Mouse (Mus musculus): ENCODE measurements around the gene Hmgb1. TPM values are rescaled to one million over a fixed set of nuclear protein-coding genes. Genes with fewer than 3 reads are reported as not detected.

Hmgb1 gene
- 100 to 1,000 TPM; 186 to 230 TPM for total RNA-seq (2021)
- long read RNA-seq, experiment 1, transcript Hmgb1-202 (5 exons, 1,092 nt) = minor isoform, 16 of 433 reads
- long read RNA-seq, experiment 1, transcript Hmgb1-201 (5 exons, 2,838 nt) = major isoform, 372 of 433 reads
- long read RNA-seq, experiment 1, transcript Hmgb1-203 (4 exons, 1,720 nt) = minor isoform, 5 of 433 reads
- long read RNA-seq, experiment 1, partial matches to known transcripts = 26 of 433 reads
- long read RNA-seq, experiment 1, other reads (novel, unspliced or antisense) = 12 of 433 reads
- long read RNA-seq, experiment 2, transcript Hmgb1-202 (5 exons, 1,092 nt) = minor isoform, 18 of 269 reads
- long read RNA-seq, experiment 2, transcript Hmgb1-201 (5 exons, 2,838 nt) = major isoform, 217 of 269 reads
- long read RNA-seq, experiment 2, partial matches to known transcripts = 1 of 269 reads
- long read RNA-seq, experiment 2, other reads (novel, unspliced or antisense) = 29 of 269 reads

GRCm38 (mm10) chr5:149184104-149184843 lies at the start of gene Hmgb1, which contains the start of gene Uspl1:
Gene Hmgb1 (minus strand): TSS chr5:149184489.
Gene Uspl1 (plus strand): TSS chr5:149184350.
- DNase-seq = peak; percentile 99

- no peak for DNase-seq
Measured at GRCm38 (mm10) chr5:149229619-149230339, 45.5 kb upstream of the Hmgb1 start.

DNA sequence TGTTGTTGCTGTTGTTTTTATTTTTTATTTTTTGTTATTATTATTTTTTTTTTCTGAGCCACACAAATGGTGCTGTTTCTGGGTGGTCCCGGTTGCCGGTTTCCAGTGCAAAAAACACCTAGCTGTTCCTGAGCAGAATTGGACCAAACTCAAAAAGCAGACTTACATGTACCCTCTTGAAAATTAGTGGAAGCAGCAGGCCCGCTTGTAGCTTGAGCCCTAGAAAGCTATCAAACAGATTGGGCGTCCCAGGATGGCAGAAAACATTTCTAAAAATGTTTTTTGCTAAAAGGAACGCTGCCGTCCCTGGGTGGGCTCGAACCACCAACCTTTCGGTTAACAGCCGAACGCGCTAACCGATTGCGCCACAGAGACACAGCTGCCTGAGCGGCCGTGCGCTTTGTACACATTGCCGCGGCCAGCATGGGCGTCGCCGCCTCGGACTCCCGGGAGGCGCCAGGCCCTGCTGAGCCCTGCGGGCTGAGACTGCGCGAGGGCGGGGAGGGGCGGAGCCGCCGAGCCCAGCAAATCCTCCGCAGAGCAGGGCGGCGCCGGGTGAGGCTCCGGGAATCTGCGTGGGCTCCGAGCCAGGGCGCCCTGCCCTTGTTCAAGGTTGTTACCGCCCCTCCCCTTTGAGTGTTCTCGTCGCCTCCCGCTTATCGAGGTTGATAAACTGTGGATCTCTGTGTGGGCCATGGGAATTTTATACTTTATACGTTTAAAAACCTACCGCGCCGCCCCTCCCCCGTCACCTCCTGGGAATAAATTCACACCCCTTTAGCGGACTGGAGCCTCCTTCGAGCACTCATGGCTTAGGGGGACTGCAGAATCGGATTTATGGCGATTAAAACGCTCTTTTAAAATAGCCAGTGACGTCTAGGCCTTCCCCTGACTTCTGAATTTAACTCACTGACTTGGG lies 44.7 kb upstream of the Hmgb1 start:
- peak; percentile 100 for DNase-seq

DNA sequence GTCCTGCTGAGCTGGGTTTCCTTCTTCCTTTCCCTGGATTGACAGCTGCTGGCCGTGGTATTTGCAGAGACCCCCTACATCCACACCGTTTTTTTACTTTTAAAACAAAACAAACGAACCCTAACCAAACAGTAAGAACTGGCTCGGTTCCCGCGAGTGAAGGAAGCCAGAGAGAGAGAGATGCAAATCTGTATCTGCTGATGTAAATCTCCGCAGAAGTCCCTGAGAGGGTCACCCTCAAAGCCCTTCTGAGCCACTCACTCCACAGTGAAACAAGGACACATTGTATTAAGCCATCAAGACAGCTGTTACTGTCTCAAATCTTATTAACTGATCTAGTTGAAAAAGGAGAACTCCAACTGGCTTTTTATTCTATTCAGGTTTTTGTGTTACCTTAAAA lies 40.4 kb upstream of the Hmgb1 start:
- no peak for DNase-seq

DNA sequence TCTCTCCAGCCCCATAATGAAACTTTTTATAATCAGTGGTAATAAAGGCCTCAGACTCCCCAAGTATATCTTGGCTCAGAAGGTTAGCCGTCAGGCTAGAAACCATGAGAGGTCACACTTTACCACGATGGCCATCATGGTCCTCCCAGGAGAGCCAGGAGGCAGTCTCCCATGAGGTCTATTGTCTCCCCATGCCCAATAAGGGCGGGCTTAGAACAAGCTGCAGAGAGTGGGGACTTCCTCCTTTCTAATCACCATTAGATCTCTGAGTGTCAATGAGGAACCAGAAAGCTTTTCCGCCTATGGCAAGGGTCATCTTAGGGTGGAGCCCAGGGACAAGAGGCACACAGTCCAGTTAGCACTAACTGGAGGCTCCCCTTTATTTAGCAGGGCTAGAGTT lies 37.1 kb upstream of the Hmgb1 start:
- no peak for DNase-seq

DNA sequence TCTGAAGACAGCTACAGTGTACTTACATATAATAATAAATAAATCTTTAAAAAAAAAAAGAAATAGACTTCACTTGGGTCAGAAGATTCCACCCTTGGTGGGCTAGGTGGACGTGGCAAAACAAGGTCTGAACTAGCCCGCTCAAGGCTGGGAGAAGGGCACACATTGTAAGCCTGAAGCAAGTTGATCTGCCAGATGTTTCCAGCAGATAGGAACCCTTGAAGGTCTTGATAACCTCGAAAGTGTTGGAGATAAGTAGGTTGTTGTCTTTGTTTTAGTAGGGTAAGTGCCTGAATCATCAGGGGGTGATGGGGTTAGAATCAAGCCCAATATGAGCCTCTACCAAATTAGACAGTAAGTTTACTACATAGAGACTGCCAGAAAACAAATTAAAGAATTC lies 35.2 kb upstream of the Hmgb1 start:
- no peak for DNase-seq

DNA sequence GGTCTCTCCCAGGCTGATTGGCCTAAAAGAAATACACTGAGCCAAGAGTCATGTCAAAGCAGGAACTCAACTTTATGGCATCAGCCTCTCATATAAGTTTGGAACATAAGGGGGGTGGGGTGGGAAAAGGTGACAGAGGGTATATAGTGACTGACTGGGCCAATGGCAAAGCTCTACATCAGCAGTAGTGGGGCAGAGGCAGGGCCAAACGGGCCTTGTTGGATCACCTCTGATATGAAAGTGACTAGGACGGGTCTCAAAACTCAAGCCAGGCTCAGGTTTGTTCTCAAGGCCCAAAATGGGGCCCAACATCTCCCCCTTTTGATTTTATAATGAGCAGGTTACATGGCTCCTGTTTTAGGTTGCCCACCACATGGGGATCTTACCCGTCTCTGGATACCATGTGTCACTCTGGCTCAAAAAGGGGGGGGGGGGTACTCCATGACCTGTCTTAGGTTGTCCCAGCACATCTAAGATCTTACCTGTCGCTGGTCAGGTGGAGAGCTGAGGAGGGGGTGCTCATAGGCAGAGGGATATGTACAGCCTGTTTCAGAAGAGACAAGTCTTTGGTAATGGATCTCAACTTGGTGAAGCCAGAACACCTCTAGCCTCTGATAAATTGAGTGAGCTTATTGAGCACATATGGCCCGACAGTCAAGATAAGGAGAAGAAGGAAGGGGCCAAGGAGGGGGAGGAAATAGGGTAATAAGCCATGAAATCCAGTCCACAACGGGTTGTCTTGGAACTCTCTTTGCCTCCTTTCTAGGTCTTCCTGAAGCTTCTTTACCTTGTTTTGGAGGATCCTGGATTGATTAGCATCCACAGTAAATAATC lies 33.5 kb upstream of the Hmgb1 start:
- DNase-seq = no peak

GRCm38 (mm10) chr5:149215540-149215939 lies 31.3 kb upstream of the Hmgb1 start:
- DNase-seq = no peak

GRCm38 (mm10) chr5:149212806-149213205 lies 28.5 kb upstream of the Hmgb1 start:
- DNase-seq = no peak

DNA sequence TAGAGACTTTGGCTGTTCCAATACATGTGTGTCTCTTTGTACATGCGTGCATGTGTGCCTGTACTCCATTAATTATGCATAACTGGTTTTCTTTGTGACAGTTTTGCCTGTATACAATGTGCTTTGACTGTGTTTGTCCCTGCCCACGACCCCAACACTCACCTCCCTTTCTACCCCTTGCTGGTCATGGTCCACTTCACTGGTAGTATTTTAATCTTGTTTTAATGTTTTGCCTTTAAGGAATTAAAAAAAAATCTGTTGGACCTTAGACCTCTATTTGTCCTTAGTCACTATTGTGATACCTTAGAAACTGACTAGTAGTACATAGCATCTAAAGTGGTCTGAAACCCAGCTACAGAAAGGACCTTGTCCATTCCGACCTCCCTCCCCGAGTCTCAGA lies 26.8 kb upstream of the Hmgb1 start:
- DNase-seq = no peak

DNA sequence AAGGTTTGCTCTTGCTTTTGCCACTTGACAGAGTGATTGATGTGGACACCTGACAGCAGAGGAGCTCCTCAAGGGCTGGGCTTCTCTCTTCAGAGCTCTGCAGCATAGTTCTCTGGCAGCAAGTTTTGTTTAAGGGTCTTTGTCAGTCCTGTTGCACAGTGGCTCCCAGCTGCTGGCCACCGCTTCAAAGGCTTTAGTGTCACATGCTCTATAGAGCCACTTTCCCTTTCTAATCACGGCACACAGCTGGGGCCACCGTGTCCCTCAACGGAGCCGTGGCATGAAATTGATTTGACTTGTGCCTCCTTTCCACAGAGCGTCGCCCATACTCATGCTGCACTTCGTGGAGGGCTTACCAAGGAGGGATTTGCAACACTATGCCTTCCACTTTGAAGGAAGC lies 25.0 kb upstream of the Hmgb1 start:
- DNase-seq = no peak

- DNase-seq = no peak
Measured at GRCm38 (mm10) chr5:149208776-149209175, 24.5 kb upstream of the Hmgb1 start.

DNA sequence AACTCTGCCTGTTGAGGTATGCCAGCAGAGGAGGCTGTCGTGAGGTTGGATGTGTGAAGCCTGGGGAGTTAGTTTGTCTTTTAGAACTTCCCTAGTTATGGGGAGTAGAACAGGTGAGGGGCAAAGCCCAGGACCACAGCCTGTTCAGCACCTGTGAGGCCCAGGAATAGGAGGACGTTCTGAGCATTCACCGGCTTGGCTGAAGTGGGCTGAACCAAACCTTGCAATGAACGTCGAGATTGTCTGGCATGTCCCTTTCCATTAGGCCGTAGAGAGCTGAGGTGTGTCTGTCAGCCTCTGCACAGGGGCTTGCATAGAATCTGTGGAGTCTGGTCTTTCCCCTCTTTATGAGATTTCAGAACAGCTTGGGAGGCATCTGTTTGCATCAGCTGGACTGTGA lies 23.4 kb upstream of the Hmgb1 start:
- DNase-seq = no peak

DNA sequence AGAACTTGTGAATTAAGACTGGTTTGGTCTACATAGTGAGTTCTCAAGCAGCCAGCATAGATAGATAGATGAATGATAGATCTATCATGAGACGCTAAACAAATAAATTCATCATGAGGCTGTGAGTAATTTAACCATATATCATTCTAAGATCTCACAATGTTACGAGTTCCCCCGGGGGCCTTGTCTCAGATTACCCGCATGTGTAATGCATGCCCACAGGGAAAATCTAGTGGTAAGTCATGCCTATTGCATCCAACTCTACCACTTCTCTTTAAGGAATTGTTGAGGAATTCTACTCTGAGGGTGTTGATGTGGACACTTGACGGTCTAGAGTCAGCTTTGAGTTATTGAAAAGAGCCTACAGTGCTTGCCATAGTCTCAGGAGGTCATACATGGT lies 22.0 kb upstream of the Hmgb1 start:
- DNase-seq = no peak

GRCm38 (mm10) chr5:149205265-149205664 lies 21.0 kb upstream of the Hmgb1 start:
- DNase-seq = no peak

GRCm38 (mm10) chr5:149204822-149205221 lies 20.5 kb upstream of the Hmgb1 start:
- no peak for DNase-seq

- DNase-seq = no peak
Measured at GRCm38 (mm10) chr5:149203796-149204375, 19.6 kb upstream of the Hmgb1 start.

- DNase-seq = peak; percentile 45
Measured at GRCm38 (mm10) chr5:149202941-149203340, 18.7 kb upstream of the Hmgb1 start.

GRCm38 (mm10) chr5:149198782-149199181 lies 14.5 kb upstream of the Hmgb1 start:
- no peak for DNase-seq

- DNase-seq = no peak
Measured at GRCm38 (mm10) chr5:149196611-149197010, 12.3 kb upstream of the Hmgb1 start.

Measured in adrenal gland, postnatal 10 days (tissue).